Mouse (Mus musculus) stomach, postnatal 0 days (tissue): ENCODE results near the gene Rsg1.

Source experiments
- CTCF ChIP-seq: IDR thresholded peaks from 2 replicates; pipeline ENCODE4 v1.5.1; 2016; ENCODE audit warnings: antibody characterized with exemption, low read depth, mild to moderate bottlenecking, moderate library complexity
- EP300 ChIP-seq: optimal IDR thresholded peaks from 2 replicates; pipeline ENCODE3; 2016; ENCODE audit warnings: antibody characterized with exemption

DNA sequence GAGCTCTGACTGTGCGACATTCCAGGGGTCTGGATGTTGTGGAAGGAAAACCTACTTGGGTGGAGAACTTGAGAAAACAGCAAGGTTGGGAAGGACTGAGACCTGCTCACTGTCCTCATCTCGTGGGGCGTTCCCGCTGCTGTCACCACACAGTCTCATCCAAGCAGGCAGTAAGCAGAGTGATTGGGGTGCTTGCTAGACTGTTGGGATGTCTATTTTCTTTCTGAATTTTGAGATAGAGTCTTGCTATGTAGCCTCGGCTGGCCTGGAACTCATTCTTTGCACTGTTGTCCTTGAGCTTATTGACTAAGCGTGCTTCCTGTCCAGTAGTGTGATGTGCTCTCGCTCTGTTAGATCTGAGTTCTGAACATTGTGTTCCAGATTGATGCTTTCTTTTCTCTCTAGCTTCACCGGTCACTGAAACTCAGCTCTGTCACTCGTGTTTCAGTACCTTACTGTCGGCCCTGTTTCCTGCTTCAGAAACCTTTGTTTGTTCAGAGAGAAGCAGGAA lies 37.4 kb upstream of the Rsg1 start:
- TF ChIP-seq CTCF (no peak), EP300 (no peak)
